Mouse (Mus musculus) retina, adult 2 months (tissue): ENCODE measurements around the gene Akr1d1.

Experiments
- DNase-seq: peaks from one replicate; pipeline ENCODE4 v3.0.0-alpha.2; 2012; ENCODE audit warnings: low read depth, low spot score

Akr1d1 gene

GRCm38 (mm10) chr6:37563861-37564260 lies 33.9 kb downstream of the Akr1d1 start:
- no peak for DNase-seq

- no peak for DNase-seq
These were observed 37.4 kb downstream of the Akr1d1 start for GRCm38 (mm10) chr6:37567363-37567762.

- no peak for DNase-seq
These were observed 42.0 kb downstream of the Akr1d1 start for GRCm38 (mm10) chr6:37571939-37572338.

- DNase-seq, result no peak
These were observed 43.0 kb downstream of the Akr1d1 start for GRCm38 (mm10) chr6:37572935-37573334.

- DNase-seq, result no peak
These were observed 50.5 kb downstream of the Akr1d1 start for GRCm38 (mm10) chr6:37580476-37580875.

GRCm38 (mm10) chr6:37589340-37589962 lies 59.5 kb downstream of the Akr1d1 start:
- DNase-seq, result peak; percentile 34

GRCm38 (mm10) chr6:37590800-37591199 lies 60.8 kb downstream of the Akr1d1 start:
- DNase-seq, result no peak

- peak; percentile 30 for DNase-seq
These were observed 62.4 kb downstream of the Akr1d1 start for GRCm38 (mm10) chr6:37592101-37593032.

GRCm38 (mm10) chr6:37593033-37593374 lies 63.0 kb downstream of the Akr1d1 start:
- no peak for DNase-seq

GRCm38 (mm10) chr6:37593551-37594089 lies 63.6 kb downstream of the Akr1d1 start:
- no peak for DNase-seq

- DNase-seq, result no peak
These were observed 67.1 kb downstream of the Akr1d1 start for GRCm38 (mm10) chr6:37597088-37597487.

GRCm38 (mm10) chr6:37598033-37598432 lies 68.1 kb downstream of the Akr1d1 start:
- no peak for DNase-seq

GRCm38 (mm10) chr6:37600976-37601498 lies 71.1 kb downstream of the Akr1d1 start:
- DNase-seq, result no peak

- DNase-seq, result no peak
These were observed 73.1 kb downstream of the Akr1d1 start for GRCm38 (mm10) chr6:37602857-37603765.

GRCm38 (mm10) chr6:37604178-37604883 lies 74.4 kb downstream of the Akr1d1 start:
- no peak for DNase-seq

GRCm38 (mm10) chr6:37604884-37605269 lies 74.9 kb downstream of the Akr1d1 start:
- DNase-seq, result no peak

- DNase-seq, result no peak
These were observed 77.7 kb downstream of the Akr1d1 start for GRCm38 (mm10) chr6:37607511-37608289.

GRCm38 (mm10) chr6:37612603-37613284 lies 82.8 kb downstream of the Akr1d1 start:
- no peak for DNase-seq

GRCm38 (mm10) chr6:37615490-37615889 lies 85.5 kb downstream of the Akr1d1 start:
- no peak for DNase-seq
